Mouse (Mus musculus) brain, embryonic 18.5 days (tissue): ENCODE results near the gene Prss2.
"Not testable (repeated sequence)": the region's sequence is repeated elsewhere in the genome, so short reads cannot be mapped to it uniquely, and the experiment has no call there.

Experiments
- DNase-seq: peaks from one replicate; pipeline ENCODE4 v3.0.0-alpha.2; 2012; ENCODE audit warnings: low read depth, low spot score

Prss2 gene

DNA sequence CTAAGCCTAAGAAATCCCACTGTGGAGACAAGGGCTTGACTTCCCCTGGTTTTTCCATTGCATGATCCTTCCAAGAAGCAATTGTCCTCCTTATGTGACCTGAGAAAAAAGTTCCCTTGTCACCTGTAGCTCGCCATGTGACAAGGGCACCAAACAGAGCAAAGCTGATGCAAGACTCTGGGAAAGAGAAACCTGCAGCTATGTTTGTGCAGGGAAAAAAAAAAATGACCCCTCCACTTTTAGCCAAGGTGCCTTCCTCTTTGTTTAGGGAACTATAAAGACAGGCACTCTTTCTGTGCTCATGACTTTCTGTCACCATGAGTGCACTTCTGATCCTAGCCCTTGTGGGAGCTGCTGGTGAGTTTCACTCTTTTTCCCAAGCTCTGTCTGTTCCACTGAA is at the start of gene Prss2:
Gene Prss2 (plus strand): TSS at position 301 of the 400 bp plus-strand sequence.
- no peak for DNase-seq

GRCm38 (mm10) chr6:41499374-41499773 is 22.2 kb upstream of the Prss2 start:
- no peak for DNase-seq

GRCm38 (mm10) chr6:41504915-41505314 is 16.7 kb upstream of the Prss2 start:
- DNase-seq: no peak

- no peak for DNase-seq
These were observed 16.3 kb upstream of the Prss2 start for GRCm38 (mm10) chr6:41505323-41505722.

- DNase-seq: no peak
These were observed 3.5 kb upstream of the Prss2 start for GRCm38 (mm10) chr6:41518017-41518524.

GRCm38 (mm10) chr6:41526453-41526852 is 4.9 kb downstream of the Prss2 start:
- no peak for DNase-seq

DNA sequence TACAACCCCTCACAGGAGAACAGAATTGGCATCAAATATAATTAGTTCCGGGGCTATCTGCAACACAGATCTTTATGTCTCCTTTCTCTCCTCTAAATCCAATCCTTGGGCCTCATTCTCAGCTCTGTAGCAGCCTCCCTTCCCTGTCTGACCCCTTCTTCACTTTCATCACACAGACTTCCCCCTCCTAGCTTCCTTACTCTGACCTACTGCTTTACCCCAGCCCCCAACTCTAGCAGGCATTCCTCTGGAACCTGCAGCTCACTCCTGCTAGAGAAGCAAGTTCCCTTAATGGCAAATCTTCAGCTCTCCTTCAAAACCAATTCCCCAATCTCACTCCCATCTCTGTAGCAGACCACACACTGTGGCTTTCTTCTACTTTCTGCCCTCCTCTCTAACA is 5.8 kb downstream of the Prss2 start:
- DNase-seq: no peak

GRCm38 (mm10) chr6:41529987-41530386 is 8.4 kb downstream of the Prss2 start:
- not testable (repeated sequence) for DNase-seq

GRCm38 (mm10) chr6:41532181-41532580 is 10.6 kb downstream of the Prss2 start:
- DNase-seq: no peak

GRCm38 (mm10) chr6:41532687-41533284 is 11.2 kb downstream of the Prss2 start:
- DNase-seq: no peak

- DNase-seq: no peak
These were observed 15.8 kb downstream of the Prss2 start for GRCm38 (mm10) chr6:41537376-41537775.

DNA sequence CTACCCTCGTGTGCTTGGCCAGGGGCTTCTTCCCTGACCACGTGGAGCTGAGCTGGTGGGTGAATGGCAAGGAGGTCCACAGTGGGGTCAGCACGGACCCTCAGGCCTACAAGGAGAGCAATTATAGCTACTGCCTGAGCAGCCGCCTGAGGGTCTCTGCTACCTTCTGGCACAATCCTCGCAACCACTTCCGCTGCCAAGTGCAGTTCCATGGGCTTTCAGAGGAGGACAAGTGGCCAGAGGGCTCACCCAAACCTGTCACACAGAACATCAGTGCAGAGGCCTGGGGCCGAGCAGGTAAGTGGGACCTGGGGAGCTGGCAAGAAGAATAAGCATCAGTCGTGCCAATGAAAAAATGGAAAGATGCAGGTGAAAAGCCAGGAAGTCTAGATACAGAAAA is 16.7 kb downstream of the Prss2 start:
- DNase-seq: not testable (repeated sequence)

DNA sequence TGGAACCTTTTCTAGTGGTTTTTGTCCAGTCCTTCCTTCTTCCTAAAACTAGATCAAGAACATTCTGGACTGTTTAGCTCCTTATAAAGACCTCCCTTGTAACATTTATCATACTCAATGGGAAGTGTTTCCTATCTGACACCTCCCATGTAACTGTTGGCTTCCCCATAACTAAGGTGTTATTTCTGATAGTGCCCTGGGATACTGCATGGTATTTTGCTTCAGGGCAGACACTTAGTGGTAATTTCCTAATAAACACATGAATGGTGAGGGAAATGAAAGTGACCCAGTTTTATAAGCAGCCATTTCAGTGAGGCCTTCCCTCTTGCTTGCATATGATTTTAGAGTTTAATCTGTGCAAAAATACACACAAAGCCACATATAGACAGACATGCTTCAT is 19.2 kb downstream of the Prss2 start:
- DNase-seq: no peak

- no peak for DNase-seq
These were observed 20.2 kb downstream of the Prss2 start for GRCm38 (mm10) chr6:41541746-41542145.

- DNase-seq: no peak
These were observed 21.4 kb downstream of the Prss2 start for GRCm38 (mm10) chr6:41542983-41543382.

DNA sequence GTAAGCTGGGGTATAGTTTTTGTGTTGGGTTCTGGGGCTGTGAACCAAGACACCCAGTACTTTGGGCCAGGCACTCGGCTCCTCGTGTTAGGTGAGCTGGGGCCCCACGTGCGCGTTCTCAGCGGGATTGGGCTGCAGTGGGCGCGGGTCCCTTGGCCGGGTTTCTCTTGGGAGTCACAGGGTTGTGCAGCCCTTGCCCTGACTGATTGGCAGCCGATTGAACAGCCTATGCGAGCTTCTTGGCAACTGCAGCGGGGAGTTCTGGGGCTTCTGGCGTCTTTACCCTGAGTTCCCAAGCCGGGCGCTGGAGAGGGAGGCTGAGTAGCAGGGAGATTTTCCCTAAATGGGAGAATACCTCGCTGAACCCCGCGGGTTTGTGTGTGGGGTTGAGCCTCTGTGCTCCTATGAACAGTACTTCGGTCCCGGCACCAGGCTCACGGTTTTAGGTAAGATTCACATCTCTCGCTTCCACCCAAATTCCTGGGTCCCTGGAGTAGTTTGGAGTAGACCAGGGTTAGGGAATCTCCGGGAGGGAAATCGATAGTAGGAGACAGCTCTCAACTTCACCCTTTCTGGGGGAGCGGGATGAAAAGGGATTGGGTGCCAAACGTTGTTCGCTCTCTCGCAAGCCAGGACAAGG is 21.9 kb downstream of the Prss2 start:
- no peak for DNase-seq

DNA sequence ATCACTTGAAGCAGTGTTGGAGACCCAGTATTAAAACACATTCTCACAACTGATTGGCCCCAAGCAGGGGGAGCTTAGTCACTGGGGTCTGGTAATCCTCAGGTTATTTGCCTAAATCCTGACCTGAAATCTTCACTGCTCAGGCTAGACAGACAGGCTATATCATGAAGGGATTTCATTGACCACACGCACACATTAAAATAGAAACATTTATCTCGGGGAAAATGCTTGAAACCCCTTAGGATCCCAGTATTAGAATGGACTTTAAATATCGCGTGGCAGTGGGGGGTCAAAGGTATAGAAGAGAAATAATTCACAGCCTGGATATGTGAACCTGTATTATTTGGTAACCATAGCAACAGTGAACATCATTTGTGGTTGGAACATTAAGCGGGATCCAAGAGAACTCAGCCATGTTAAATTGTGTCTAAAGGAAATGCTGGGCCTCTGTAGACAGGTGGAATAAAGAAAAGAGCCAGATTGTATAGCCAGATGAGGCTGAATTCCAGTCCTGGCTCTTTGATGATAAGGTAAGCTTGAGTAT is 22.9 kb downstream of the Prss2 start:
- no peak for DNase-seq

GRCm38 (mm10) chr6:41545266-41545665 is 23.7 kb downstream of the Prss2 start:
- no peak for DNase-seq

- no peak for DNase-seq
These were observed 25.6 kb downstream of the Prss2 start for GRCm38 (mm10) chr6:41547056-41547650.

DNA sequence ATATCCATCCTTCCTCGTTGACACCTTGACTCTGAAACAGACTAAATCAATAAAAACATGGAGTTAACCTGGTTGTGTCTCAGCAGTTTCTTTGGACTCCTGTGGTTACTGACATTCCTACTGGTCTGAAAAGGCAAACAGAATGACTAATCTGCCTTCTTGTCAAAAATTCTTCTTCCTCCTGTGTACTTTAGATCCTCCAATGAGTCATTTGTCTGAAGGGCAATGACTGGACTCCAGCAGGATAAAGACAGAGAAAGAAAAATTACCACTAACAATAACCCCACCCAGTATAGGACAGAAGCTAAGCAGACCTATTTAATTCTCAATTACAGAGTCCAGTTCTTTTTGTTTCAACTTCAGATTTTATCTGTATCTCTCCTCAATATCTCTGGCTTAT is 26.7 kb downstream of the Prss2 start:
- DNase-seq: no peak

GRCm38 (mm10) chr6:41553356-41554010 is 31.9 kb downstream of the Prss2 start:
- DNase-seq: no peak
